Mouse (Mus musculus) natural killer cell, adult 2 months (primary cell): ENCODE measurements at regions not wholly inside any gene's neighbourhood (a gene's known extent, or its start where the extent isn't known, plus 50 kb on each side); places are given as distances from the start of the nearest gene placed in this dataset.

Experiments used
- DNase-seq, 2 experiments: peaks; one replicate each; pipeline ENCODE4 v3.0.0; 2022; ENCODE audit warnings: low spot score in 2 of 2

GRCm38 (mm10) chr12:26143411-26143810, 271.6 kb downstream of the Rnf144a start:
- DNase-seq: no peak

DNA sequence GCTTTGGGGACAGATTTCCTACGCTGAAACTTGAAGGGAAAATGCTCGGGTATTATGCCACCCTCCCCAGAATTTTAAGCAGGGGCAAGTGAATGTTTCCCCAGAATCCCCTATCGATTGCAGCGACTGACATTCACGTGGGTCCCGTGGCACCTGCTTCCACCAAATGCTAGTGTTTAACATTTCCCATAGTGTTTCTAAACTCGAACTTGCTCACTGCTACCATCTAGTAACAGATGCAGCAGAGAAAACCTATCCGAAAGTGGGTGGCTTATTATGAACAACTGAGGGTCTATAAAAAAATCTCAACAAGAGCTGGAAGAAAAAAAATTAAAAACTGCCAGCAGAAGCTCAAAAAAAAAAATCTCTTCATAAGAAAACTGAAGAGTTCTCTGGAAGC, 284.2 kb downstream of the Rnf144a start:
- no peak for DNase-seq

DNA sequence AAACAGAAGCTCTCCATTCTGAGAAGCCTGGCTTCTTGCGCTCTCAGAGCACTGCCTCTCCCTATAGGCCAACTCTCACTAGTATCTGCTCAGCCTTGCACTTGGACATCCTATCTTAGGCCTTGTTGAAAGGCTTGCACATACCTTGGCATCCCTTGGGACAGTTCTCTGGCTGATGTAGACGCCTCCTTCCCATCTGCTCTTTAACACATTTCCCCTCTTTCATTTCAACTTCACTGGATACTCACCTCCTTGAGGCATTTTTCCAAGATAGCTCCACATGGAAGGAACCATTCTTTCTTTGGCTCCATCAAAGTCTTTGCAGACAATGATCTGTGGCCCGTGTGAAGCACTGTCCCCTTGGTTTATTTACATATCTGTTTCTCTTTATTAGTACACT, 285.0 kb downstream of the Rnf144a start:
- no peak for DNase-seq

DNA sequence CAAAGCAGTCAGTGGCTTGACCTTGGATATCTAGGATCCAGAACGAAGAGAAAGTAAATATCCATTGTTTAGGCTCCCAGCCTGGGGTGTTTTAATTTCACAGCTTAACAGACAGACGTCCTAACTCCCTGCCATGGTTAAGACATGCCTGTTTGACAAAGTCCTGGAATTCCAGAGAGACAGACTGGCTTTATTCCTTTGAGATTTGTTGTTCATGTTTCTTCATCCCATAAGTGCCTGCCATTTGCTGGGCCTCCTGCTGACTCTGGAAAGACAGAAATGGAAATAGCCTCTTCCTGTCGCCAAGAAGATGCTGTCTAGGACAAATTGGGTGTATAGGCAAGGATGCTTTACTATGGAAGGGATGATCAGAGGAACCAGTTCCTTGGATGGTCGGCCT, 285.5 kb downstream of the Rnf144a start:
- no peak for DNase-seq

GRCm38 (mm10) chr12:26128851-26129250, 286.2 kb downstream of the Rnf144a start:
- no peak for DNase-seq

DNA sequence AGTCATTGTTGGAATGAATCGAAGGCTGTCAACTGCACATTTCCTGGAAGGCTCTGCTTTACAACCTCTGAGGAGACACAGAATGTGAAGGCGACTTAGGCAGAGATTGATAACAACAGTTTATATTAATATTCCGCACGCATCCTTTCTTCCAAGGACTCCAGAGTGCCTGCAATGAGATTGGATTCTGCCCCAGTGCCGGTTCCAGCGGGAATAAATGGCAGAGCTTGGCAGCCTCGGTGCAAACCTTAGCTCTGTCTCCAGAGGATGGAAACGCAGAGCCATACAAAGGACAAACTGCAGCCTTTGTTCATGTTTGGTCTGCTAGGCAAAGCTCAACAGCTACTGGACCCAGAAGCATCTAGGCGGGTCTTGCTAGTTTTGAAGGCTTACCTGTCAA, 288.8 kb downstream of the Rnf144a start:
- DNase-seq: no peak

GRCm38 (mm10) chr12:26124211-26124610, 290.8 kb downstream of the Rnf144a start:
- no peak for DNase-seq

- no peak for DNase-seq
Observed at GRCm38 (mm10) chr12:26115339-26115912, 299.6 kb downstream of the Rnf144a start.

DNA sequence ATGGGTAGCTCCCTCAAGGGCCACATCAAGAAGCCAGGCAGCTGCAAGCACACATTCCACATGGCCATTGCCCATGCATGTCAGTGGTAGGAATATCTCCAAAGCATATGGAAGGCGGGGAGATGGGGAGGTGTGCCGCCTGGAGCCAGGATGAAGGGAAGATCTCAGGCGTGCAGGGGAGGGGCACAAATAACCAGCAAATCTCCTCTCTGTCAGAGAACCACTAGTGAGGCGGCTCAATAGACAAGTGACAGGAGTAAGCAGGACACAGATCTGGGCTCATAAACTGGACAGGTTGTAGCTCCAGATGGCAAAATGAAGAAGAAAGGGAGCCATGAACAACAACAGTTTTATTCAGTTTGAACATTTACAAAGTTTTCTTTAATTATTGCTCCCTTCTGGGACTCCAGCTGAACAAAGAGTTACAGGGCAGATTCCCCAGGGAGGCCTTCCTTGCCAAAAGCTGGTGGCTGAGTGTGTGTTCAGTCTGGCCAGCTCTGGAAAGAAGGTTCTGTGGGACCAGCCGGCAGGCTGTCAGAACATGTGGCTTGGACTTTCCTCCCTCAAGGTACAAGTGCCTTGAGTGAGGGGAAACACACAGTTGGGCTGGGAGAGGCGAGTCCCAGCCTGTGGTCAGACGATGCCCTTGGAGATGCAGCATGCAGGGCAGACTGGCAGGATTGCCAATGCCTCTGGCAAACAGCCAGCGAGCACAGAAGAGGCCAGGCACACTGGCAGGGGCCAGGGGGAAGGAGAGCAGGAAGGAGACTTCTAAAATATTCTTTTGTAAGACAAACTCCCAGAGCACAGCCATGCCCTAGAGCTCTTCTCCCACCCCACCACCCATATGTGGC, 302.7 kb downstream of the Rnf144a start:
- no peak for DNase-seq

DNA sequence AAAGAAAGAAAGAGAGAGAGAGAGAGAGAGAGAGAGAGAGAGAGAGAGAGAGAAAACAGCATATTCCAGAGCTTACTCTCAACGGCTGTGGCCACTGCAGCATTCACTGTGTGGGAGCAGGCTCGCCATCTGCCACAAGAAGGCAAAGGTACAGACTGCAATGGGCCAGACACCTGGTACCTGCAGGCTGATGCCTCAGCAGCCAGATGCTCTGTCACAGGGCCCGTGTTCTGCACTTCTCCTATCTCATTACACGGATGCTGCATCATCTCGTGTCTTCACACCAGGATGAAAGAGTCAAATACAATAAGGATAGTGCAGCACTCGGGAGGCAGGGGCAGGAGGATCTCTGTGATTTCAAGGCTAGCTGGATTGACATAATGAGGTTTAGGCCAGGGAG, 305.2 kb downstream of the Rnf144a start:
- no peak for DNase-seq

- no peak for DNase-seq
Observed at GRCm38 (mm10) chr12:26104372-26104771, 310.7 kb downstream of the Rnf144a start.

DNA sequence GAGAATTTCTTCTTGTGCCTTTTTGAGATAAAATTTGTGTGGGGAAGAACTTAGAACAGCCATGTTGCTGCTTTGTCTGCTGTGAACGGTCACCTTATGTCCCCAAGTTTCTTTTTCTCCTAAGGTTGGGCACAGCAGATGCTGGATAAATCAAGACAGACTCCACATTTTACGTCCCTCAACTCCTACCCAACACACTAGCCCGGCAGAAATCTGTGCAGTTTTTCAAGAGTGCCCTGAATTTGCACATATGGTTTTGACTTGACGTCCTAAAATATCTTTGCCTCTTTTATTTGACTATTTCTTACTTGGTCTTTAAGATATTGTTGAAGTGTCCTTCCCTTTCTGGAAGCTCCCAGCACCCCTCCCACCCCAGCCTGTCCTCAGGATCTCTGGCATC, 312.7 kb downstream of the Rnf144a start:
- no peak for DNase-seq

- no peak for DNase-seq
Observed at GRCm38 (mm10) chr12:26100140-26100539, 314.9 kb downstream of the Rnf144a start.

GRCm38 (mm10) chr12:26099176-26099575, 315.9 kb downstream of the Rnf144a start:
- DNase-seq: no peak

- DNase-seq: no peak
Observed at GRCm38 (mm10) chr12:26092311-26092710, 322.7 kb downstream of the Rnf144a start.

DNA sequence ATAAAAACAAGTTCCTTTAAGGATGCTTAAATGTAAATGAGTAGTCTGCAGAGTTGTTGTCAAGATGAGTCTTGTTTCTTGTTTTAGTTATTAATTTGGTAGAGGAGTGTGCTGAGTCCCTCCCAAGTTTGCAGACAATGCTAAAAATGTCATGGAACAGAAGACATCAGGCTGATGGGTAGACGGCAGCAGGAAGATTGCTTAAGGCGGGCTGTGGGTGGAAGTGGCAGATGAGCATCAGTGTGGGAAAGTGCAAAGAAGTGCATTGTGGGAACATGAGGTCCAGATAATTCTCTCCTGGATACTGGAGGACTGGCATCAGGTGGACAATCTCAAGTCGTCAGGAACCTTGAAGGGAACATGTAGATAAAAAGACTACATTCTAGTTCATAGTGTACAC, 323.2 kb downstream of the Rnf144a start:
- DNase-seq: no peak

DNA sequence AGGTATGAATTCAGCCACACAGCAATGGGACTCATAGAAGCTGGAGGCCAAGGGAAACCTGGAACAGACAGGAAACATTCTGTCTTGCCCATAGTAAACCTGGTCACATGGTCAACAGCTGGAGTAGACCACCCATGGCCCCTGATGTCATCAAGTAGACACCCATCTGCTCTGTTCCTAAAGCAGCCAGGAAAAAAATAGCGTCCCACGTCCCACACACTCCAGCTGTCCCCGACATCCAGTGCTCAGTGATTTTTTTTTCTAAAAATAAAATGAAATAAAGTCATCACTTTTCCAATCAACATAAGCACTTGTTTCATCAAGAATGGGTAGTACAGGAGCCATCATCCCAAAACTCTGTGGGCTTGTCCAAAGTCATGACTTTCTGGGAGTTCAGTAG, 326.7 kb downstream of the Rnf144a start:
- no peak for DNase-seq

GRCm38 (mm10) chr12:26086923-26087322, 328.1 kb downstream of the Rnf144a start:
- DNase-seq: no peak

GRCm38 (mm10) chr12:26086414-26086813, 328.6 kb downstream of the Rnf144a start:
- DNase-seq: no peak

- DNase-seq: no peak
Observed at GRCm38 (mm10) chr12:26079061-26079625, 335.9 kb downstream of the Rnf144a start.

GRCm38 (mm10) chr12:26075638-26076254, 339.3 kb downstream of the Rnf144a start:
- DNase-seq: no peak

GRCm38 (mm10) chr12:26072180-26072579, 342.9 kb downstream of the Rnf144a start:
- no peak for DNase-seq

DNA sequence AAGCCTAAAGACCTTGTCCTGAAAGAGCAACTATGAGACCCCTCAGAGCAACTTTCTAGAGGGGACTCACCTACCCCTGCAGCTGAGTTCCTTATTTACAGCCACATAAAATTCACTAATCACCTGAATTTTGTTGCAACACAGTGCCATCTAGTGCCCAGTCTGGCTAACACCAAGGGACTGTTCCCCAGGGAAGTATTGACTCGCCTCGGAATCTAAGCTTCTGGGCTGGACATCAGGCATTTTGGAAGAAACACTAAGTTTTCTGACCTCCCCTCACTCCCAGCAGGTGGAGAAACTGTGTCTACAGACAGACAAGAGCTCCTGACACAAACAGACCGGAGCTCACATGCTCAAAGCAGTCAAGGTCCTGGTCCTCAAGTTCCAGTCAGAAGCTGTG, 343.4 kb downstream of the Rnf144a start:
- DNase-seq: peak; percentile 63 to 79
